Mouse (Mus musculus) kidney, adult 2 months (tissue): Measurements from ENCODE around the gene Dtnb.

Experiments
- CTCF ChIP-seq: fragments of 200-500 bp; conservative IDR thresholded peaks from 2 replicates; pipeline ENCODE4 v1.5.1; 2011; ENCODE audit warnings: low read depth, mild to moderate bottlenecking, control low read depth, low read length, moderate library complexity, mixed read lengths; ENCODE audit not compliant: insufficient read depth, insufficient read length
- POLR2A ChIP-seq: fragments of 200-500 bp; IDR thresholded peaks from one replicate; pipeline ENCODE4 v1.6.1; 2011; ENCODE audit warnings: low read depth, low read length, control low read depth

DNA sequence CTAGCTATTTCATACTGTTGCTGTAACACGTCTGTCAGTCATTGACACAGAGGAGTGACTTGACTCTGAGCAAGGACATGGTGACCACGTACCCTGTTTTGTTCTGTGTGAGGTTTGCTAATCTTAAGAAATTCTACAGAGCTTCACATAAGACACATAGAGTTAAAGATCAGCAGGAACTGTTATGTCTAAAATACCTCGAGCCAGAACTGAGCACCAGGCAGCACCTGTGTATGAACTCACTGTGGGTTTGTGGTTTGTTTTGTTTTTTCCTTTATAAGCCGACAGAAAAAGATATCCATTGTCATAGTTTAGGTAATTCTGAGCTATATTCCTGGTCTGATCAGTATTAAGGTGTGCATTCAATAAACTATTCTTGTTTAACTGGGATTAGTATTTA, 24.7 kb upstream of the Dtnb start:
- TF ChIP-seq CTCF = no peak
- TF ChIP-seq POLR2A = no peak
